Mouse (Mus musculus) embryonic fibroblast, embryonic 13.5 days (primary cell): ENCODE measurements around the gene Sypl2. TPM values are rescaled to one million over a fixed set of nuclear protein-coding genes. Genes with fewer than 3 reads are reported as not detected.

Experiments
- H3K27ac ChIP-seq: 2 replicates; pipeline ENCODE4 v1.5.1; 2012; ENCODE audit warnings: low read length, control low read depth, inconsistent platforms; ENCODE audit not compliant: insufficient read depth
- H3K4me1 ChIP-seq: 2 replicates; pipeline ENCODE4 v1.6.1; 2011; ENCODE audit warnings: low read length; ENCODE audit not compliant: control insufficient read depth, insufficient read depth
- H3K4me3 ChIP-seq: 2 replicates; pipeline ENCODE4 v1.5.1; 2011; ENCODE audit warnings: mild to moderate bottlenecking, control low read depth, low read length; ENCODE audit not compliant: insufficient read depth
- CTCF ChIP-seq: IDR thresholded peaks from 2 replicates; pipeline ENCODE4 v1.5.1; 2011; ENCODE audit warnings: mild to moderate bottlenecking, control low read depth, low read length, moderate library complexity, borderline replicate concordance; ENCODE audit not compliant: insufficient read depth
- POLR2A ChIP-seq: IDR thresholded peaks from 2 replicates; pipeline ENCODE4 v1.6.1; 2011; ENCODE audit warnings: low read depth, mild to moderate bottlenecking, control low read depth, low read length, moderate library complexity
- polyA plus RNA-seq: library from polyadenylated mRNA; stranded (reverse); fragments of >200 nt; gene quantifications from 2 replicates; pipeline ENCODE4 v1.2.4, GENCODE M21; 2011; ENCODE audit warnings: low read depth; ENCODE audit not compliant: missing spikeins, insufficient read length

The Sypl2 gene
- polyA plus RNA-seq, 1 experiment, result not detected

DNA sequence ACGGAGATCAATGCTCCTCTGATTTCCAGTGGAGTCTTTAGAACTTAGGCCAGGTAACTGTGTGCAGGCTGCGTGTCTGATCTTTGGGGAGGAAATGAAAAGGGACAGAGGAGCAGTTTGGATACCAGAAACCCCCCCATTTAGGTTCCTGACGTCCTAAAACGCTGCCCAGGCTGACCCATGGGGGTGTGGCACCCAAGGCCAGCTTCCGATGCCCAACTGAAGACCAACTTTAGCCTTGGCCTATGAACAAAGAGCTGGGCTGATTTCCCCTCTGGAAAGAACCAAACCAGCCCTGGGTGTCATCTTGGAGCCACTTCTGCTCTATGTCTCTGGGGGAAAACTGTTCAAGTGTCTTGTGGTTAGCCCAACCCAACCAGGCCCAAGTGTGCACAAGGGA, 62.4 kb downstream of the Sypl2 start:
- TF ChIP-seq POLR2A (no peak), CTCF (no peak)
- H3K27ac ChIP-seq, result no peak overlapping the region
- H3K4me1 ChIP-seq, result no peaks in the 10 kb centered on the region
- no peak overlapping the region for H3K4me3 ChIP-seq

Other genes with a start within 250 kb of the Sypl2 start
- 59.6 and 62.2 TPM in 2 replicates for gene Gstm2, start 240.2 kb downstream of the Sypl2 start, polyA plus RNA-seq
- 51.2 and 63.8 TPM in 2 replicates for gene Gstm1, start 208.7 kb downstream of the Sypl2 start, polyA plus RNA-seq
- gene Gstm4, start 181.8 kb downstream of the Sypl2 start, polyA plus RNA-seq, result 11.1 and 11.5 TPM in 2 replicates
- gene Ampd2, start 140.0 kb downstream of the Sypl2 start, polyA plus RNA-seq, result 48.3 and 50.0 TPM in 2 replicates
- gene Gnat2, start 133.9 kb downstream of the Sypl2 start, polyA plus RNA-seq, result 1.0 and 1.1 TPM in 2 replicates
- 138 and 152 TPM in 2 replicates for gene Gnai3, start 80.5 kb downstream of the Sypl2 start, polyA plus RNA-seq
- gene Gpr61, start 71.8 kb downstream of the Sypl2 start, polyA plus RNA-seq, result not detected in 2 replicates
- 3.1 and 5.5 TPM in 2 replicates for gene Amigo1, start 40.3 kb downstream of the Sypl2 start, polyA plus RNA-seq
- gene Cyb561d1, start 25.4 kb downstream of the Sypl2 start, polyA plus RNA-seq, result 2.7 and 3.5 TPM in 2 replicates
- gene Atxn7l2, start 15.7 kb downstream of the Sypl2 start, polyA plus RNA-seq, result 4.1 and 6.2 TPM in 2 replicates
- 118 and 123 TPM in 2 replicates for gene Psma5, start 30.3 kb upstream of the Sypl2 start, polyA plus RNA-seq
- gene Sort1, start 57.4 kb upstream of the Sypl2 start, polyA plus RNA-seq, result 14.0 and 19.2 TPM in 2 replicates
- gene Mybphl, start 138.3 kb upstream of the Sypl2 start, polyA plus RNA-seq, result not detected in 2 replicates
- 149 and 152 TPM in 2 replicates for gene Psrc1, start 157.2 kb upstream of the Sypl2 start, polyA plus RNA-seq
- 1.8 and 1.9 TPM in 2 replicates for gene Celsr2, start 188.9 kb upstream of the Sypl2 start, polyA plus RNA-seq
- gene Sars, start 218.6 kb upstream of the Sypl2 start, polyA plus RNA-seq, result 346 and 376 TPM in 2 replicates